Mouse (Mus musculus): Measurements from ENCODE around the gene Rims3. TPM values are rescaled to one million over a fixed set of nuclear protein-coding genes. Genes with fewer than 3 reads are reported as not detected.

Rims3 gene
- polyA plus RNA-seq, 1 experiment from 2014 or later = 20.7 TPM

DNA sequence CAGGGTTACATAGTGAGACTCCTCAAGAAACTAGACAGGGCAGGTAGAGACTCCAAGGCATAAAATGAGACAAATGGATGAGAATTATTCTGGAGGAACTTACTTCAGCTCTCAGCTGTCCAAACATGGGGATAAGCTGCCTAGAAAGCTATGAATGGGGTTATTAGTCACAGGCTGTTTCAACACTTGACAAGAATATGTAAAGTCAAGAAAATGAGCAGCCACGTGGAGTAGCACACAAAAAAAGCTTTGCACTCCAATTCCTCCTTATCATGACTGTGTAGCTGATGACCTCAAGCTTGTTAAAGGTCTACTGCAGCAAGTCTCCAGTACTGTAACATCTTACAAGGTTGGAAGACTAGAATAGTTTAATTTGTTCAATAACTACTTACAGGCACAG lies 35.3 kb upstream of the Rims3 start:
- H3K36me3 ChIP-seq (ENCODE audit: control insufficient read depth, insufficient read depth, low read length) = no peaks in the 10 kb centered on the region
- ATAC-seq (ENCODE audit: low FRiP score, low TSS enrichment) (no peak), DNase-seq (no peak)
- no peak overlapping the region for H3K9ac ChIP-seq (replicated peaks; ENCODE audit: low read length)
- H3K4me2 ChIP-seq (ENCODE audit: low read length) = no peak overlapping the region
- no peak overlapping the region for H3K27ac ChIP-seq (replicated peaks; ENCODE audit: low read depth, low read length)
- H3K4me1 ChIP-seq (ENCODE audit: control insufficient read depth, insufficient read depth, low read length) = peaks cover 13% of the 10 kb centered on the region
- no peak overlapping the region for H3K4me3 ChIP-seq (replicated peaks; ENCODE audit: low read depth, low read length)
- 37% methylated on average over 1 of the region's 1 CpGs for WGBS
- H3K9me3 ChIP-seq (ENCODE audit: control insufficient read depth, low read length) = no peaks in the 10 kb centered on the region
- no peaks in the 10 kb centered on the region for H3K27me3 ChIP-seq (ENCODE audit: control insufficient read depth, insufficient read depth, low read length)

DNA sequence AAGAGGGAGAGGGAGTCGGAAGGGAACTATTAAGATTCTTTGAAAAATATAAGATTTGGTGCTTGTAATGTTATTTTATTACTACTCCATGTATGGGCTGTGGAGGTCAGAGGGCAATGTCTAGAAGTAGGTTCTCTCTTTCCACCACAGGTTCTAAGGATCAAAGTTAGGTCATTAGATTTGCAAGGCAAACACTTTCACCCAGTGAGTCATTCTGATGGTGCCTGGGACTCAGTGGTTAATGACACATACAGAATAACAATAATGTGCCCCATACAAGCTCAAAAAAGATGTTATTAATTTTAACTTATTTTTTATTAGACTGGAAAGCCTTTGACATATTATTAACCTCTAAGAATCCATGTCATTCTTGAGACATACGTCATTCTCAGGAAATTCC lies 34.7 kb upstream of the Rims3 start:
- H3K4me3 ChIP-seq (replicated peaks; ENCODE audit: low read depth, low read length) = no peak overlapping the region
- no peak overlapping the region for H3K4me2 ChIP-seq (ENCODE audit: low read length)
- no peak for DNase-seq
- ATAC-seq (ENCODE audit: low FRiP score, low TSS enrichment) = no peak
- H3K36me3 ChIP-seq (ENCODE audit: control insufficient read depth, insufficient read depth, low read length) = no peaks in the 10 kb centered on the region
- no peak overlapping the region for H3K9ac ChIP-seq (replicated peaks; ENCODE audit: low read length)
- no peak overlapping the region for H3K27ac ChIP-seq (replicated peaks; ENCODE audit: low read depth, low read length)
- H3K4me1 ChIP-seq (ENCODE audit: control insufficient read depth, insufficient read depth, low read length) = peaks cover 13% of the 10 kb centered on the region
- no peaks in the 10 kb centered on the region for H3K9me3 ChIP-seq (ENCODE audit: control insufficient read depth, low read length)
- WGBS = 93% methylated on average over 2 of the region's 2 CpGs
- no peaks in the 10 kb centered on the region for H3K27me3 ChIP-seq (ENCODE audit: control insufficient read depth, insufficient read depth, low read length)

DNA sequence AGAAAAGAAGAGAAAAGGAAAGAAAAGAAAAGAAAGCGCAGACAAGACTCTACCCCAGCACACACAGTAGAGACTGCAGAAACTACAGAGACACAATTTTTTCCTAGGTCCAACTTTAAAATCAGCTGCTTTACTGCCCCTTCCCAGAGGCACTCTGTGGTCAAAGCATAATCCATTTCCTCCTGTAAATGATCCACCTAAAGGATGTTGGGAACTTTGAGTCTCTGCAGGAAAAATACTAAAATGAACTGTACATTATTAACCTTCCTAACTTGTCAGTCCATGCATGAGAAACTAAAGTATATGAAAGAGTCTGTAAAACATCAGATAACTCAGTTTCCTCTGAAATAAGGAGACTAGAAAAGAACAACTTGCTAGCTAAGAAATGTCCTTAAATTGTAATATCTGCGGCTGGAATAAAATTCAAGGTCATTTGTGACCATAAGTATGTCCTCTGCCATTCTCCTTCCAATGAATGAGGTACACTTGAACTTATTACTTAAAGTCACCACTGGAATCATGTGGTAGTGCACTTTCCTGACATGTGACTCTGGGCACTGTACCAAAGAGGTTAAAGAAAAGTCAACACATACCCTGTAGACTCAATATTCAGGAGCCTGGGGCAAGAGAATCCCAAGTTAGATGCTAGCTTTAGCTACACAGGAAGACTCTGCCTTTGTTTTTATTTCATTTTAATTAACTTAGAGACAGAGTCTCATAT lies 32.3 kb upstream of the Rims3 start:
- no peak for DNase-seq
- no peak overlapping the region for H3K9ac ChIP-seq (replicated peaks; ENCODE audit: low read length)
- no peaks in the 10 kb centered on the region for H3K9me3 ChIP-seq (ENCODE audit: control insufficient read depth, low read length)
- H3K4me3 ChIP-seq (replicated peaks; ENCODE audit: low read depth, low read length) = no peak overlapping the region
- H3K27me3 ChIP-seq (ENCODE audit: control insufficient read depth, insufficient read depth, low read length) = no peaks in the 10 kb centered on the region
- H3K36me3 ChIP-seq (ENCODE audit: control insufficient read depth, insufficient read depth, low read length) = no peaks in the 10 kb centered on the region
- ATAC-seq (ENCODE audit: low FRiP score, low TSS enrichment) = no peak
- no peak overlapping the region for H3K27ac ChIP-seq (replicated peaks; ENCODE audit: low read depth, low read length)
- no peak overlapping the region for H3K4me2 ChIP-seq (ENCODE audit: low read length)
- WGBS = 97% methylated on average over 2 of the region's 2 CpGs
- H3K4me1 ChIP-seq (ENCODE audit: control insufficient read depth, insufficient read depth, low read length) = peaks cover 8% of the 10 kb centered on the region

DNA sequence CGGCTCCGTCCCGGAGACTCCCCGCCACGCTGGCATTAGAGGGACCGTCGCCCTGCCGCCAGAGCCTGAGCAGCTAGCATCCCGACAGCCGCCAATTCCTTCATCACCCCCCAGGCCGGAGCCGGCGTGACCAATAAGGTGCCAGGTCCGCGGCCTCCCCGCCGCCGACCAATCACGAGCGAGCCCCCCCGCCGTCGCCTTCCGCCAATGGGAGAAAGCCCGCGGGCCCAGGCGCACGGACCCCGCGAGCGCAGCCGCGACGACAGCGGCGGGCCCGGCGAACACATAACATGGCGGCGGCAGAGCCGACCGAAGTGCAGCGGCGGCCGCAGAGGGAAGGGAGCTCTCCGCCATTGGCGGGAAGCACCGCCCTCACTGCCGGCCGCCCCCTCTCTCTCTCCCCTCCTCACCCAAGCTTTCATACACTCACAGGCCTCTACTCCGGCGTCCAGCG lies 29.5 kb upstream of the Rims3 start:
- H3K9ac ChIP-seq (replicated peaks; ENCODE audit: low read length) = peak overlapping the region; percentile 100
- no peaks in the 10 kb centered on the region for H3K9me3 ChIP-seq (ENCODE audit: control insufficient read depth, low read length)
- peak overlapping the region; percentile 85 for H3K4me2 ChIP-seq (ENCODE audit: low read length)
- DNase-seq (peak; percentile 97), ATAC-seq (ENCODE audit: low FRiP score, low TSS enrichment) (peak; percentile 94)
- under 1% methylated on average over 47 of the region's 53 CpGs for WGBS
- peak overlapping the region; percentile 88 for H3K4me3 ChIP-seq (replicated peaks; ENCODE audit: low read depth, low read length)
- no peaks in the 10 kb centered on the region for H3K27me3 ChIP-seq (ENCODE audit: control insufficient read depth, insufficient read depth, low read length)
- no peaks in the 10 kb centered on the region for H3K36me3 ChIP-seq (ENCODE audit: control insufficient read depth, insufficient read depth, low read length)
- peak overlapping the region; percentile 100 for H3K27ac ChIP-seq (replicated peaks; ENCODE audit: low read depth, low read length)
- H3K4me1 ChIP-seq (ENCODE audit: control insufficient read depth, insufficient read depth, low read length) = peaks cover 8% of the 10 kb centered on the region

DNA sequence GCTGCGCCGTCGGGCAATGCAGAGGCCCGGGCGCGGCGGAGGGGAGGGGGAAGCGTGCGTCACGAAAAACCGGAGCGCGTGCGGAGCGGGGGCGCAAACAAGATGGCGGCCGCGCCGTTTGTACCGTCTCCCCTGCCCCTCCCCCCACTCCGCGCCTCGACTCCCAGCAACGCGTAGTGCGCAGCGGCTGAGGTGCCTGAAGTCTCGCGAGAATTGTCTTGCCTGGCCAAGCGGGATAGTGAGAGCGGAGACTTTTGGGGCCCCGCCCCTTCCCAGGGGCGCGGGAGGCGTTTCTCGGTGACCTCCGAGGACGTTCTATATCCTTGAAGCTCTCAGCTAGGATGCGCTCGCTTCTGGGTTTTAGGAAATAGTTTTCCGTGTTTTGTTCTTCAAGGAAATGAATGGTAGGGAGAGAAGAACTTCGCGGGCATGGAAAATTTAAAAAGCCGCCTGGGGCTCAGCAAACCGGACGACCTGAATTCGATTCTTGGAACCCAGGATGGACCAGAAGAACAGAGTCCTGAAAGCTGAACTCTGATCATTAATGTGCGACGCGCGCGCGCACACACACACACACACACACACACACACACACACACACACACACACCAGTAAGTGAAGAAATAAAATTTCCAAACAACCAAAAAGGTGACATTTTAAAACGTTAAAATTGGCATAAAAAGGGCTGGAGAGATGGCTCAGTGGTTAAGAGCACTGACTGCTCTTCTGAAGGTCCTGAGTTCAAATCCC lies 28.9 kb upstream of the Rims3 start:
- Histone ChIP-seq H3K4me2 (ENCODE audit: low read length) (peak overlapping the region; percentile 85), H3K27me3 (ENCODE audit: control insufficient read depth, insufficient read depth, low read length) (no peaks in the 10 kb centered on the region), H3K36me3 (ENCODE audit: control insufficient read depth, insufficient read depth, low read length) (no peaks in the 10 kb centered on the region), H3K9ac (replicated peaks; ENCODE audit: low read length) (peak overlapping the region; percentile 100), H3K4me1 (ENCODE audit: control insufficient read depth, insufficient read depth, low read length) (peaks cover 8% of the 10 kb centered on the region), H3K4me3 (replicated peaks; ENCODE audit: low read depth, low read length) (peak overlapping the region; percentile 88), H3K27ac (replicated peaks; ENCODE audit: low read depth, low read length) (peak overlapping the region; percentile 100), H3K9me3 (ENCODE audit: control insufficient read depth, low read length) (no peaks in the 10 kb centered on the region)
- ATAC-seq (ENCODE audit: low FRiP score, low TSS enrichment) (peak; percentile 96), DNase-seq (peak; percentile 100)
- WGBS = under 1% methylated on average over 54 of the region's 55 CpGs

DNA sequence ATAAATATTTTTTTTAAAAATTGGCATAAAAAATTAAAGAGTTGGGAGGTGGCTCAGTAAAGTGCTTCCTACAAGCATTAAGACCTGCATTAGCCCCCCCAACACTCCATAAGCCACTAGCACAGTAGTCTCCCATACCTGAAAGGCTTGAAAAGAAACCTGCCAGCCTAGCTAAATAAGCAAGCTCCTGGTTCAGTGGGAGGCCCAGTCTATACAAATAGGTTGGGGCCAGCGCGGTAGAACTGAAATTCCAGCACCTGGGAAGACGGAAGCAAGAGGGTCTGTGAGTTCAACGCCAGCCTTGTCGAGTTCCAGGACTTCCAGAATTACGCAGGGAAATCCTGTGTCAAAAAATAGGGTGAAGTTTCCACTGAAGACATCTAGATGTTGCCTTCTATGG lies 28.2 kb upstream of the Rims3 start:
- H3K4me2 ChIP-seq (ENCODE audit: low read length) = peak overlapping the region; percentile 85
- no peaks in the 10 kb centered on the region for H3K9me3 ChIP-seq (ENCODE audit: control insufficient read depth, low read length)
- H3K36me3 ChIP-seq (ENCODE audit: control insufficient read depth, insufficient read depth, low read length) = no peaks in the 10 kb centered on the region
- ATAC-seq (ENCODE audit: low FRiP score, low TSS enrichment) (no peak), DNase-seq (no peak)
- H3K4me3 ChIP-seq (replicated peaks; ENCODE audit: low read depth, low read length) = no peak overlapping the region
- H3K27me3 ChIP-seq (ENCODE audit: control insufficient read depth, insufficient read depth, low read length) = no peaks in the 10 kb centered on the region
- no peak overlapping the region for H3K9ac ChIP-seq (replicated peaks; ENCODE audit: low read length)
- 97% methylated on average over 6 of the region's 6 CpGs for WGBS
- H3K4me1 ChIP-seq (ENCODE audit: control insufficient read depth, insufficient read depth, low read length) = peaks cover 8% of the 10 kb centered on the region
- peak overlapping the region; percentile 100 for H3K27ac ChIP-seq (replicated peaks; ENCODE audit: low read depth, low read length)

DNA sequence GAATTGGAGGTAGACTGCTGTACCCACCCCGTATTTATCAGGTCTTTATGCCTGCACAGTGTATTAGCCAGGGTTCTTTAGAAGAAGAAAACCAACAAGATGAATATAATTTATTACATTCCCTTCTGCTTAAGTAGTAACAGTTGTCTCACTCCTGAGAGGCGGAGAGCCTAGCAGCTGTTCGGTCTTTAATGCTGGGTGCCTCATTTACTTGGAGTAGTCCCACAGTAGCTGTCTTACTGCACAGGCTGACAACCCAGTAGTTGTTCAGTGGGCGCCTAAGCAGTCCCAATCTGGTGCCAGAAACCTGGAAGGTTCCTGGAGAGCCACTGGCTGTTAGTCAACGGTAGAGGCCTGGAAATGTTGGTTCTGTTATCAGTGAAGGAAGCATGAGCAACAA lies 23.8 kb upstream of the Rims3 start:
- no peak overlapping the region for H3K4me2 ChIP-seq (ENCODE audit: low read length)
- no peak for DNase-seq
- no peaks in the 10 kb centered on the region for H3K9me3 ChIP-seq (ENCODE audit: control insufficient read depth, low read length)
- H3K36me3 ChIP-seq (ENCODE audit: control insufficient read depth, insufficient read depth, low read length) = no peaks in the 10 kb centered on the region
- no peaks in the 10 kb centered on the region for H3K27me3 ChIP-seq (ENCODE audit: control insufficient read depth, insufficient read depth, low read length)
- H3K9ac ChIP-seq (replicated peaks; ENCODE audit: low read length) = no peak overlapping the region
- ATAC-seq (ENCODE audit: low FRiP score, low TSS enrichment) = no peak
- WGBS = 82% methylated on average over 5 of the region's 5 CpGs
- no peaks in the 10 kb centered on the region for H3K4me1 ChIP-seq (ENCODE audit: control insufficient read depth, insufficient read depth, low read length)
- H3K4me3 ChIP-seq (replicated peaks; ENCODE audit: low read depth, low read length) = no peak overlapping the region
- no peak overlapping the region for H3K27ac ChIP-seq (replicated peaks; ENCODE audit: low read depth, low read length)

DNA sequence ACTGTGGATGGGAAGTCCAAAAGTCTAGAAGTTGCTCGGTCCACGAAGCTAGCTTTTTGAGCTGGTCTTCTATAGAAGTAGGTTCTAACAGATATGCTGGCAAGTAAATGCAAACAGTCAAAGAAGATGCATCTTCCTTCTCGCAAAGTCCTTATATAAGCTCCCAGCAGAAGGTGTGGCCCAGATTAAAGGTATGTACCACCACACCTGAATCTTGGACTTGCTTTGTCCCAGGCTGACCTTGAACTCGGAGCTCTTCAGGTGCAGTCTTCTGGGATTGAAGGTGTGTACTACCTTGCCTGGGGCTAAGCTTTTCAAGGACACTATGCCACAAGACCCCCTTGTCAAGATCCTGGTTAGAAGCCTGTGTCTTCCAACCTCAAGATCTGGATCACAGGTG lies 23.1 kb upstream of the Rims3 start, which contains the start of gene Nfyc:
Gene Nfyc (minus strand): TSS at position 101 of the 400 bp plus-strand sequence.
- no peak within 1 kb of the TSS for H3K27ac ChIP-seq (replicated peaks; ENCODE audit: low read depth, low read length)
- no peak for ATAC-seq (ENCODE audit: low FRiP score, low TSS enrichment)
- no peaks in the 10 kb centered on the region for H3K9me3 ChIP-seq (ENCODE audit: control insufficient read depth, low read length)
- H3K36me3 ChIP-seq (ENCODE audit: control insufficient read depth, insufficient read depth, low read length) = no peaks in the 10 kb centered on the region
- H3K27me3 ChIP-seq (ENCODE audit: control insufficient read depth, insufficient read depth, low read length) = no peaks in the 10 kb centered on the region
- no peaks in the 10 kb centered on the region for H3K4me1 ChIP-seq (ENCODE audit: control insufficient read depth, insufficient read depth, low read length)
- 85% methylated on average over 4 of the region's 4 CpGs for WGBS
- no peak within 1 kb of the TSS for H3K4me2 ChIP-seq (ENCODE audit: low read length)
- DNase-seq = no peak
- no peak within 1 kb of the TSS for H3K4me3 ChIP-seq (replicated peaks; ENCODE audit: low read depth, low read length)
- H3K9ac ChIP-seq (replicated peaks; ENCODE audit: low read length) = no peak within 1 kb of the TSS

DNA sequence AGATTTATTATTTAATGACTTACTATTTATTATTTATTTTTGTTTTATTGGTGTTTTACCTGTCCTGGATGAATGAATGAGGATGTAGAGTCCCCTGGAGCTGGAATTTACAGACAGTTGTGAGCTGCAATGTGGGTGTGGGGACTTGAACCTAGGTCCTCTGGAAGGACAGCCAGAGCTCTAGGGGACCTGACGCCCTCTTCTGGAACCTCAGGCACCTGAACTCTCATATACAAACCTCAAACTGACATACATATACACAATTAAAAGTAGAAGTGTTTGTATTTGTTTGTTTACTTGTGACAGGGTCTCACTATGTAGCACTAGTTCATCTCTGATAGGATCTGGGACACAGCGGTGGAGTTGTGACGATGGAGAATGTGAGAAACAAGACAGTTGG lies 13.3 kb upstream of the Rims3 start:
- ATAC-seq (ENCODE audit: low FRiP score, low TSS enrichment) (no peak), DNase-seq (no peak)
- Histone ChIP-seq H3K4me1 (ENCODE audit: control insufficient read depth, insufficient read depth, low read length) (no peaks in the 10 kb centered on the region), H3K27ac (replicated peaks; ENCODE audit: low read depth, low read length) (no peak overlapping the region), H3K9me3 (ENCODE audit: control insufficient read depth, low read length) (no peaks in the 10 kb centered on the region), H3K36me3 (ENCODE audit: control insufficient read depth, insufficient read depth, low read length) (no peaks in the 10 kb centered on the region), H3K4me3 (replicated peaks; ENCODE audit: low read depth, low read length) (no peak overlapping the region), H3K27me3 (ENCODE audit: control insufficient read depth, insufficient read depth, low read length) (no peaks in the 10 kb centered on the region), H3K4me2 (ENCODE audit: low read length) (no peak overlapping the region), H3K9ac (replicated peaks; ENCODE audit: low read length) (no peak overlapping the region)
- 91% methylated on average over 3 of the region's 3 CpGs for WGBS

Data from midbrain, embryonic 14.5 days (tissue).